Mouse (Mus musculus): ENCODE measurements around the gene Gm4894. TPM values are rescaled to one million over a fixed set of nuclear protein-coding genes. Genes with fewer than 3 reads are reported as not detected.

Gm4894 gene
- polyA plus RNA-seq, 1 experiment from 2014 or later = not detected

Other genes with a start within 250 kb of the Gm4894 start
- gene Zw10, start 194.9 kb upstream of the Gm4894 start, polyA plus RNA-seq (2015; fragmentation: Nextera tagmentation; extraction: Ambion mirVana) = 41.2 and 43.5 TPM in 2 replicates
- gene Tmprss5, start 169.3 kb upstream of the Gm4894 start, polyA plus RNA-seq (2015; fragmentation: Nextera tagmentation; extraction: Ambion mirVana) = 0.16 and 0.46 TPM in 2 replicates
- 0.73 and 0.77 TPM in 2 replicates for gene Drd2, start 90.1 kb downstream of the Gm4894 start, polyA plus RNA-seq (2015; fragmentation: Nextera tagmentation; extraction: Ambion mirVana)
- gene Ankk1, start 176.5 kb downstream of the Gm4894 start, polyA plus RNA-seq (2015; fragmentation: Nextera tagmentation; extraction: Ambion mirVana) = not detected in 2 replicates
- 4.3 and 4.7 TPM in 2 replicates for gene Ttc12, start 235.7 kb downstream of the Gm4894 start, polyA plus RNA-seq (2015; fragmentation: Nextera tagmentation; extraction: Ambion mirVana)